Mouse (Mus musculus) lung, adult 2 months (tissue): Measurements from ENCODE around the gene Cxcl12. TPM values are rescaled to one million over a fixed set of nuclear protein-coding genes. Genes with fewer than 3 reads are reported as not detected.

ENCODE experiments used
- DNase-seq: peaks from one replicate; pipeline ENCODE4 v3.0.0; 2022
- H3K4me1 ChIP-seq: fragments of 200-500 bp; 2 replicates; pipeline ENCODE4 v1.6.1; 2011; ENCODE audit warnings: low read length; ENCODE audit not compliant: control insufficient read depth, insufficient read depth
- H3K4me3 ChIP-seq: fragments of 200-500 bp; replicated peaks from 2 replicates; pipeline ENCODE3; 2011; ENCODE audit warnings: low read depth, mild to moderate bottlenecking, control low read depth, low read length; ENCODE audit errors: extremely low read depth
- CTCF ChIP-seq: fragments of 200-500 bp; IDR thresholded peaks from 2 replicates; pipeline ENCODE4 v1.5.1; 2011; ENCODE audit warnings: mild to moderate bottlenecking, low read length, control low read depth; ENCODE audit not compliant: insufficient read depth
- POLR2A ChIP-seq: fragments of 200-500 bp; IDR thresholded peaks from 2 replicates; pipeline ENCODE4 v1.6.1; 2011; ENCODE audit warnings: low read depth, mild to moderate bottlenecking, control low read depth, low read length, borderline replicate concordance; ENCODE audit errors: extremely low read depth
- WGBS: fragments of 180-500 bp; shearing (Covaris S2); methylation state at CpG from one replicate; pipeline ENCODE4 v1.1.7; 2018; 5-methylcytosine and 5-hydroxymethylcytosine counted together
- polyA plus RNA-seq: library from polyadenylated mRNA; depleted of rRNA; stranded (reverse); fragments of >200 nt; gene quantifications from 2 replicates; pipeline ENCODE4 v1.2.3, GENCODE M21; 2012; rRNA removed

The Cxcl12 gene
- 177 and 189 TPM in 2 replicates for polyA plus RNA-seq

GRCm38 (mm10) chr6:117168321-117169011 is at the start of gene Cxcl12:
Gene Cxcl12 (plus strand): TSS chr6:117168535.
- Histone ChIP-seq H3K4me1 (no peaks in the 10 kb centered on the region), H3K4me3 (peak within 1 kb of the TSS; percentile 69)
- no peak for TF ChIP-seq CTCF
- TF ChIP-seq POLR2A = peak; percentile 86; the same call in 1 of the 2 replicates
- WGBS = 2% methylated on average over 64 of the region's 64 CpGs
- DNase-seq = peak; percentile 47

GRCm38 (mm10) chr6:117122074-117122473 is 46.3 kb upstream of the Cxcl12 start:
- TF ChIP-seq POLR2A (no peak), CTCF (no peak)
- DNase-seq = no peak
- Histone ChIP-seq H3K4me1 (no peaks in the 10 kb centered on the region), H3K4me3 (no peak overlapping the region)
- WGBS = 87% methylated on average over 3 of the region's 3 CpGs

DNA sequence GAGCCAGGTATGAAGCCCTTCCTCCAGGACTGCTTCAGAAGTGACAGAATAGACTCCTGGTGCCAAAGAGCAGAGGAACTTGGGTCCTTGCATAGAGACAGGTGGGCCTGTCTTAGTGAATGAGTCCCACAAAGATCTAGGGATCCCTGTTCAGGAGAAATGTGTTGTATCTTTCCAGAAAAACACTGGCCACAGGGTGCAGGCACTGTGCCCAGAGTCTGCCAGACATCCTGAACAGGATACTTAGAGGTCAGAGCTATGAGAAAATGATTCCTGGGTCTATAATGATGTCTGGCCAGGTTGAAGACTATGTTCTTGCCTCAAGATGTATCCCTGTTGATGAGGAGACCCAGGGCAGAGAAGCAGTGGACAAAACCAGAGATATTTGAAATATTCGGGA is 42.0 kb upstream of the Cxcl12 start:
- TF ChIP-seq CTCF (no peak), POLR2A (no peak)
- DNase-seq = no peak
- 70% methylated on average over 1 of the region's 1 CpGs for WGBS
- Histone ChIP-seq H3K4me3 (no peak overlapping the region), H3K4me1 (no peaks in the 10 kb centered on the region)

DNA sequence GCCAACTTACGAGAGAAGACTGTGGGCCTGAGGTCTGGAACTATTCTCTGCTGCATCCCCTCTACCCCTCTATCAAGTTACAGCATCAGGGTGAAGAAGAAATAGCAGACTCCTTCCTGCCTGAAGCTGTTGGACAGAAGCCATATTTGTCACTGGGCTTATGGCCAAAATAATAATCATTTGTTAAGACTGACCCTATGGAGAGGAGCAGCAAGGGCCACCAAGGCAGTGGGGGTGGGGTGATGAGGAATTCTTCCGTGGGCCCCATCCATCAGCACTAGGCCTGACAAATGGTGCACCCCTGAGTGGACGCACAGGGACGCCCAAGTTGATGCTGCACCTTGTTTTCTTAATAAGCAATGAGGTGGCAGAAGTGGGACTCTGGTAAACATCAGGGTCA is 38.9 kb upstream of the Cxcl12 start:
- 48% methylated on average over 4 of the region's 4 CpGs for WGBS
- Histone ChIP-seq H3K4me1 (no peaks in the 10 kb centered on the region), H3K4me3 (no peak overlapping the region)
- TF ChIP-seq POLR2A (no peak), CTCF (no peak)
- DNase-seq = no peak

DNA sequence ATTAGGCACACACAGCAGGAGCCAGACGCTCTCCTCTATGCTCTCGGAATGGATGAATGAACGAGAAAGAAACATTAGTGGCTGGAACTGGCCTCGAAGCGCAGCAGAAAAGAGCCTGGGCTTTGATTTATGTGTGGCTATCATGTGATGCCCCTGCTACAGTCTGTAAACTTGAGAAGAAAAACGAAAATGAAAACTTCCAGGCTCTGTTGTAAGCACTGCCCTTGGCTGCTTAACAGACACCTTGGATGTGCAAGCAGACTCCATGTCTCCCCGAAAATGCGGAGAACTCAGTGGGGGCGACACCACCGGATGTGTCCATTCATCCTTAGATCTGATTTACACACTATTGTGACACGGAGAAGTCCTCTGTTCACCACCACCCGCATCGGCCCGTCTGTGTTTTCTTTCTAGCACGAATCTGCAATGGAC is 37.6 kb upstream of the Cxcl12 start:
- 54% methylated on average over 15 of the region's 15 CpGs for WGBS
- H3K4me3 ChIP-seq = no peak overlapping the region
- DNase-seq = no peak

DNA sequence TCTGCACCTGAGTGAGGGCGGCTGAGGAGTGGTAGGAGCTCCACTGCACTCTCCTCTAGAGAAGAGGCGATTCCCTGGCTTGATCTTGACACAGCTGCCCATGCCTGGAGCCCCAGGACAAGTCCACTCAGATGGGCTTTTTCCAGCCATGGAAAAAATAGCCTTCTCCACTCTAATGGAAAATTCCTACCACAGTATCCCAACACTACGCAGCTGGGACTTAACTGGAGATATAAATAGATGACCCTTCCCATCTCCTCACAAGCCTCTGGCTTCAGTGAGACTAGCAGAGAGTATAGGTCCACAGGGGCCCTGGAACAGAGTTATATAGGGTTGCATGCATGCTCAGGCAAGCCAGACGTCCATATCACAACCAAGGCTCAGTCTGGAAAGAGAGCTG is 33.8 kb upstream of the Cxcl12 start:
- TF ChIP-seq CTCF (no peak), POLR2A (no peak)
- DNase-seq = no peak
- Histone ChIP-seq H3K4me3 (no peak overlapping the region), H3K4me1 (no peaks in the 10 kb centered on the region)
- WGBS = 46% methylated on average over 4 of the region's 4 CpGs

More for the DNA sequence above, 37.6 kb upstream of the Cxcl12 start:
- no peak for TF ChIP-seq CTCF
- TF ChIP-seq POLR2A = no peak
- H3K4me1 ChIP-seq = no peaks in the 10 kb centered on the region

GRCm38 (mm10) chr6:117137735-117138134 is 30.6 kb upstream of the Cxcl12 start:
- 63% methylated on average over 2 of the region's 2 CpGs for WGBS
- no peak for TF ChIP-seq POLR2A
- no peak for TF ChIP-seq CTCF
- Histone ChIP-seq H3K4me3 (no peak overlapping the region), H3K4me1 (no peaks in the 10 kb centered on the region)
- DNase-seq = no peak

DNA sequence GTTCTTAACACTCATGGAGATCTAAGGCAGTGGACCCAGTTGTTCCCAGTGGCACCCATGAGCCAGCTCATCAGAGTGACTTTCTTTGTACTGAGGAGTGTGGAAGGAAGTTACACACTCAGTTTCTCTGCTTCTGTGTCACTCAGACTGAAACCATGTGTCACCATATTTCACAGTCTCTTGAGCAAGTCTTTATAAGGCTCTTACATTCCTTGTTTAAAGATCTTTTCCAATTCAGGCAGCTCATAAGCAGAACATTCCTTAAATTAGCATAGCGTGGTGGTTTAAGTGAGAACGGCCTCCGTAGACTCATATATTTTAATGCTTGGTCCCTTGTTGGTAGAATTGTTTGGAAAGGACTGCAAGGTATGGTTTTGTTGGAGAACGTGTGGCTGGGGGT is 27.4 kb upstream of the Cxcl12 start:
- DNase-seq = no peak
- Histone ChIP-seq H3K4me3 (no peak overlapping the region), H3K4me1 (no peaks in the 10 kb centered on the region)
- 80% methylated on average over 4 of the region's 4 CpGs for WGBS
- TF ChIP-seq CTCF (no peak), POLR2A (no peak)

- WGBS = 59% methylated on average over 10 of the region's 10 CpGs
- H3K4me3 ChIP-seq = no peak overlapping the region
Measured at GRCm38 (mm10) chr6:117146951-117147350, 21.4 kb upstream of the Cxcl12 start.

GRCm38 (mm10) chr6:117151484-117152149 is 16.7 kb upstream of the Cxcl12 start:
- no peak for TF ChIP-seq POLR2A
- TF ChIP-seq CTCF = no peak
- Histone ChIP-seq H3K4me3 (no peak overlapping the region), H3K4me1 (no peaks in the 10 kb centered on the region)
- DNase-seq = no peak
- 42% methylated on average over 18 of the region's 18 CpGs for WGBS

More at GRCm38 (mm10) chr6:117146951-117147350, 21.4 kb upstream of the Cxcl12 start:
- TF ChIP-seq CTCF (no peak), POLR2A (no peak)
- no peak for DNase-seq
- H3K4me1 ChIP-seq = no peaks in the 10 kb centered on the region
